In the genomic region with DNA sequence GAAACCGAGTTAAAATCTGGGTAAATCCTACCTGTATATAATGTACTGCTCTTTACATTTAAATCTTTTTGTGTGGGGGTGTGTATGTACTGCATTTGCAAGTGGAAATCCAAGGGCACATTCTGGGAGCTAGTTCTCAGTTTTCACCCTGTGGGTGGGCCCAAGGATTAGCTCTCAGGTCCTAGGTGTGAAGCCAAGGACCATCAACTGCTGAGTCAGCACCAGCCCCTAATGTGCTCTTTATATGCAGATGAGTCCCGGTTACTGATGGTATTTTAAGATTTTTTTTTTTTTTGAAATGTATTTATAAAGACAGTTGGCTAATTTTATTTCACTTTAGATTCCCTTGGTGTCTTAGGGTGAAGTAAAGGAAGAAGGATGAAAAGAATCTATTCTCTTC, we compare ENCODE assay signal across 17 mouse cellular contexts.
"Had no signal": no experiment of that assay in that cellular context is flagged by ENCODE, and none has a peak within 500 bp of the region (broad histone marks: within the 10 kb centered on the region; RNA-seq: fewer than 3 reads in every experiment).

No protein-coding gene starts in this region.

- H3K4me1 ChIP-seq: kidney, embryonic 15.5 days; liver, embryonic 13.5 days; midbrain, embryonic 12.5 days; midbrain, embryonic 15.5 days; neural tube, embryonic 13.5 days had no signal

- H3K4me2 ChIP-seq: kidney, embryonic 15.5 days; liver, embryonic 13.5 days; midbrain, embryonic 12.5 days; midbrain, embryonic 15.5 days; neural tube, embryonic 13.5 days had no signal

- H3K9ac ChIP-seq: kidney, embryonic 15.5 days; liver, embryonic 13.5 days; midbrain, embryonic 12.5 days; midbrain, embryonic 15.5 days; neural tube, embryonic 13.5 days had no signal

- H3K4me3 ChIP-seq: kidney, embryonic 15.5 days; left cerebral cortex, adult 2 months; liver, embryonic 13.5 days; midbrain, embryonic 12.5 days; midbrain, embryonic 15.5 days; myocyte; neural tube, embryonic 13.5 days had no signal

- H3K27ac ChIP-seq: kidney, embryonic 15.5 days; left cerebral cortex, adult 2 months; liver, embryonic 13.5 days; midbrain, embryonic 12.5 days; midbrain, embryonic 15.5 days; neural tube, embryonic 13.5 days had no signal

- H3K27me3 ChIP-seq: kidney, embryonic 15.5 days; liver, embryonic 13.5 days; midbrain, embryonic 12.5 days; midbrain, embryonic 15.5 days; neural tube, embryonic 13.5 days had no signal

- H3K9me3 ChIP-seq: kidney, embryonic 15.5 days; liver, embryonic 13.5 days; midbrain, embryonic 12.5 days; midbrain, embryonic 15.5 days; neural tube, embryonic 13.5 days had no signal

- DNase-seq: kidney, adult 8-10 months; kidney, postnatal 10 days; kidney, postnatal 36 days; layer of hippocampus, postnatal 36 days; liver, embryonic 13.5 days; lung, adult 2 months; lung, postnatal 14 days; lung, postnatal 4 days; thymus, adult 2 months; thymus, postnatal 14 days; thymus, postnatal 4 days had no signal
